Mouse (Mus musculus): ENCODE measurements around the gene Ntng1. TPM values are rescaled to one million over a fixed set of nuclear protein-coding genes. Genes with fewer than 3 reads are reported as not detected.

Gene Ntng1
- polyA plus RNA-seq (2012; rRNA removed) = 0.28 and 0.57 TPM in 2 replicates

GRCm38 (mm10) chr3:110143206-110144061 lies at the start of gene Ntng1:
Gene Ntng1 (minus strand): TSS chr3:110144011.
- DNase-seq (ENCODE audit: low read depth) = no peak

DNA sequence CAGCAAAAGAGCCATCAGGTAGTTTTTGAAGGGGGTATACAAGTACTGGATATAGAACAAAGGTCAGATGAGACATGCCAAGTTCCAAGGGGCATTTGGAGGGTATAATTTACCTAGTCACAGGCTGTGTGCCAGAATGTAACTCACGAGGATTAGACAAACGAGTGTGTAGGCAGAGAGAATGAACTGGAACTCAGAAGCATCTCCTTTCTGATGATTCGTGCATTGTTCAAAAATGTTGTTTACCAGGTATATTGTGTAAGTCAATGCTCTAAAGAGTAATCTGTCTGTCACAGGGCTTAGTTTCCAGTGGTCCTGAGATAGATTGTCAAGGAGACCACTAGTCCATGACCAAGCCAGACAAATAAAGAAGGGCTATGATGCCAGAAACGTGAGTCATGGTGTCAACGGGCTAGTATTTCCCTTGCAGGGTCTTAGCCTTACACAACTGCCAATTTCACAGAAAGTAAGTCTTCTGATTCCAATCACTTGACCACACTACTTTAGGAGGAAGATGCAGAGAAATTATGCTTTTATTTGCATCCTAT lies 43.7 kb upstream of the Ntng1 start:
- DNase-seq (ENCODE audit: low read depth) = no peak

DNA sequence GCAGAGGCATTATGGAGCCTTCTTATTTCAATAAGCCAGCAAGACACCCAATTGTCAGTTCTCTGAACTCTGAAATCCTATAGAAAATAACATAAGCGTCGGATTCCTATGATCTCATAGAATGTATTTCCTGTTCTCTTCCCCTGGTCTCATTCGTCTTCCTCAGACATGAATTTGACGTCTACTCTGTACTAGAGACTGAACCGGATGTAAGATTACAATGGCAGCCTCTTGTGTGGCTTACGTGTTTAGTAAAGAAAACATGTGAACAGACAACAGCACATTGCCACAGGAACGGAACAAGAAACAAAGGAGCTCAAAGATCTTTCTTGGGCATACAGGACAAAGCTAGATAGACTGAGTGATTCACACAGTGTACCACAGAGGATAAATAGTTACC lies 5.3 kb upstream of the Ntng1 start:
- DNase-seq (ENCODE audit: low read depth) = no peak

- DNase-seq (ENCODE audit: low read depth) = no peak
These were observed 667 bp upstream of the Ntng1 start for GRCm38 (mm10) chr3:110144301-110145055.

- no peak for DNase-seq (ENCODE audit: low read depth)
These were observed 1.3 kb downstream of the Ntng1 start for GRCm38 (mm10) chr3:110142314-110143205.

GRCm38 (mm10) chr3:110141351-110142302 lies 2.2 kb downstream of the Ntng1 start:
- no peak for DNase-seq (ENCODE audit: low read depth)

- no peak for DNase-seq (ENCODE audit: low read depth)
These were observed 7.7 kb downstream of the Ntng1 start for GRCm38 (mm10) chr3:110136115-110136514.

DNA sequence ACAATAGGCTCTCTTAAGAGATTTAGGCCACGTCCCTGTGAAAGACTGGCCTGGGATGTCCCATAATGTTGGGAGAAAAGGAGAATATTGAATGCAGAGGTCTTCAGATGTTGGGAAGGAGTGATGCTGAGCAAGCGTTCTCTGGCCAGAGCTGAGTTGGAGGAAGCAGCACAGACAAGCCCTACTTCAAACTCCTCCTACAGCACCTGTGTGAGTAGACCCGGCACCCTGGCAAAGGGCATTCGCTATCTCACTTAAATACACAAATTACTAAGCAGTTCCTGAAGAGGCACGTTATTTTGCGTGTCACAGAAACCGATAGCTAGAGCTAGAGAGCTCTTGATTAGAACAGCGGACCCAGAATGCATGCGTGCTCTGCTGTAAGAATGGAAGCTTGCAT lies 10.7 kb downstream of the Ntng1 start:
- no peak for DNase-seq (ENCODE audit: low read depth)

- DNase-seq (ENCODE audit: low read depth) = no peak
These were observed 11.5 kb downstream of the Ntng1 start for GRCm38 (mm10) chr3:110132289-110132688.

DNA sequence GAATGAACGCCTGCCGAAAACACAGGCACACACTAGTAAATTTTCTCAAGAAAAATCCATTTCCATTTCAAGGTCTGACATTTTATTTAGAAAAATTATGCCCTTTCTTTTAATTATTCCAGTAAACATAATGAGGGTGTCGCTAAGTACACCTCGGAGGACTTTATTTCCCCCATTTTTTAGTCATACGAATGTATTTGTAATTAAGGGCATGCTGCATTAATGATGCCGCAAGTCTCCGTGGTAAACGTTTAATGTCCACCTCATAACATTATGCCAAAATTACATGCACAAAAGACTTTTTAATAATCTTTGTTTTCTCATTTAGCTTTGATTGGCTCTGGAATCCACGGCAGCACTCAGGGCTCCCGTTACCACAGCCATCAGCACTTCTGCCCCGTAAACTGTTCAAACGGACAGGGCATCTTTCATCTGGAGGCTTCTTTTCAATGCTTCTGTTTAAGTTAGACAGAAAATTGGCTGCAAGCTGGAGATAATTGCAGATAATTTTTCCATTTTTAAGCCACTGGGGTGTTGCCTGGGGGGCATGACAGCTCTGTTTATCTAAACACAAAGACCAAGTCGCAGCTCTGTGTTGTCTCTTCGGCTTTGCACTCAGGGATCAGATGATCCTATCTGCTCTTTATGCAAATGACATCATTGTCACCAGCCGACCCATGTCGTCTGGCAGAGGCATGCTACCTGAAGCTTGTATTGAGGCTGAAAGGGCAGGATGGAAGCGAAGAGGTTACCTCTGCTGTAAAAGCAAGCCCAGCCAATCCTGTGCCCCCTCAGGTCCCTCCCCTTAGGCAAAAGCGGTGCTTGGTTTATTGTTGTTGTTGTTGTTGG lies 12.5 kb downstream of the Ntng1 start:
- no peak for DNase-seq (ENCODE audit: low read depth)

- DNase-seq (ENCODE audit: low read depth) = no peak
These were observed 14.2 kb downstream of the Ntng1 start for GRCm38 (mm10) chr3:110129607-110130006.

GRCm38 (mm10) chr3:110105982-110106381 lies 37.8 kb downstream of the Ntng1 start:
- no peak for DNase-seq (ENCODE audit: low read depth)

DNA sequence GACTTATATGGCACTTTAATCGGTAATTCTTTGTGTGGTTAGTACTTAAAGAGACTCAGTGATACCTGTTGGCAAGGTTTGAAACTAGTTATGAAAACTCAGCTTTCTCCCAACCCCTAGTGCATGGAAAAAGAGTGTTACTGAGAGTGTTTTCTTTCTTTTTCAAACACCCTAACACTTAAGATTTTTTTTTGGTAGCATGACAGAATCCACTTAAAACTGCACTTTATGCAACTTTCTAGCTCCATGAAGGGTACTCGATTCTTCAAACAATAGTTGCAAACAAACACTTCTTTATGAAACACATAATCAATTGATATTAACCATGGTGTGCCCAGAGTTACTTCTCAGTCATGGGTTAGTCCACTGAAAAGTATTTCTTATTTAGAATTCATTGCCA lies 49.4 kb downstream of the Ntng1 start:
- no peak for DNase-seq (ENCODE audit: low read depth)

GRCm38 (mm10) chr3:110094003-110094402 lies 49.8 kb downstream of the Ntng1 start:
- DNase-seq (ENCODE audit: low read depth) = no peak

DNA sequence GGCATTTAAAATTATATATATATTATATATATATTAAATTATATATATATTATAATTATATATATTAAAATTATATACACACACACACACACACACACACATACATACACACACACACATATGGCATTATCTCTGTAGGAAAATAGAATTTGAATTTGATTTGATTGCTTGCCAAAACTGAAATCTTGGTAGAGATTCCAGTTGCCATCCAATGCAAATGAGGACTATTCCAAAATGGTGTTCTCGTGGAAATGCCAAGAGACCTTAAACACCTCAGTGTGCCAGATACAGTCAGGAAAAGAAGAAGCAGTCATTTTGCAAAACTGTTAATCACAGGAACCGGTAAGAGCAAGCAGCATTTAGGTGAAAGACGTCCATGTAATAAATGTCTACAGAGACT lies 51.3 kb downstream of the Ntng1 start:
- no peak for DNase-seq (ENCODE audit: low read depth)

DNA sequence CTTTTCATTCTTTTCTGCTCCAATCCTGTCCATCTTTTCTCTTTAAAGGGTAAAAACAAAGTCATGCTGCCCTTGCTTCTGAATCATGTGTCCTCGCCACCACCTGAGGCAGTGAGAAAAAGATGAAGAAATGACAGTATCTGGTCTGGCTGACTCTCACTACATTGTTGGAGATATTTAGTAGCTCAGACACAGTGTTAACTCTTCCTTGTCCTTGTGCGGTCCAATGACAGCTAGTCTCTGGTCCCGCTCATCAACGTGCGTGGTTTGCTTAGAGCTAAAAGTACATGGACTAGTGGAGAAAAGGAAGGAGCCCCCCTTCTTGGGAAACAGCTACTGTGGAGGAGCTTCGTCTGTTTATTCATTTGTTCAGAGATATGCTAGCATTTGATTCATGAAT lies 56.6 kb downstream of the Ntng1 start:
- no peak for DNase-seq (ENCODE audit: low read depth)

DNA sequence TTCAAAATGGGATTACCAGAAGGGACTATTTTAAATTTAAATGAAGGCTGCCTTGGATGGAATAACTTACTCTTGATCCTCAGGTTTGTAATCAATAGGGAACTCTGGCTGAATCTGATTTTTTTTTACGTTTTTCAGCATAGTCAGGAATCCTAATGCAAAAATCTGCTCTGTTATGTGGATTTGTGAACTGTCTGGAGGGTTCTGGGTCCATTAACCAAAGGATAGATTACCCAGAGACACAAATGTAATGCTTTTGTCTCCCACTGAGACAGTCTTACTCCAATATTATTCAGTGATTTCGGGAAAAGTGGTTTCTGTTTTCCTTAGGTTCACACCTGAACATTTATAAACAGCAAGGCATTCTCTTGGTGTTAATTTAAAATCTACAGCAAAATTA lies 58.5 kb downstream of the Ntng1 start:
- no peak for DNase-seq (ENCODE audit: low read depth)

GRCm38 (mm10) chr3:110064709-110065256 lies 79.0 kb downstream of the Ntng1 start:
- peak; percentile 78 for DNase-seq (ENCODE audit: low read depth)

DNA sequence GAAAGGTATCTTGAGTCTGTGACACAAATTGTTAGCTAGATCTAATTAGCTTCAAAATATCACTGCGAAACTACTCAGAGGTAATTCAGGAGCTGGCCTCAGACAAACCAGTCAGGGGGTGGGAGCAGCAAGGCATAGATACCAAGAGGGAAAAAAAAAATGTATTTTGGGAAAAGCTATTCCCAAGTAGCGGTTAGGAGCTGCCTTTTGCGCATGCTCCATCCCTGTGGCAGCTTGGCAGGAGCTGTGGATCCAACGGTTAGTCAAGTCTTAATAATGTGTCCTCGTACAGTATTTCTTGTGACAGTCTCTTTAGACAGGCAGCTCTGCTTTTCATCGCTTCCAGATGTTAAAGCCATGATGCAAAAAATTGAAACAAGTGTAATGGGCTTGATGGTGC lies 87.9 kb downstream of the Ntng1 start:
- DNase-seq (ENCODE audit: low read depth) = no peak
